Mouse (Mus musculus): ENCODE results near the gene Gdf9.

Gdf9 gene

DNA sequence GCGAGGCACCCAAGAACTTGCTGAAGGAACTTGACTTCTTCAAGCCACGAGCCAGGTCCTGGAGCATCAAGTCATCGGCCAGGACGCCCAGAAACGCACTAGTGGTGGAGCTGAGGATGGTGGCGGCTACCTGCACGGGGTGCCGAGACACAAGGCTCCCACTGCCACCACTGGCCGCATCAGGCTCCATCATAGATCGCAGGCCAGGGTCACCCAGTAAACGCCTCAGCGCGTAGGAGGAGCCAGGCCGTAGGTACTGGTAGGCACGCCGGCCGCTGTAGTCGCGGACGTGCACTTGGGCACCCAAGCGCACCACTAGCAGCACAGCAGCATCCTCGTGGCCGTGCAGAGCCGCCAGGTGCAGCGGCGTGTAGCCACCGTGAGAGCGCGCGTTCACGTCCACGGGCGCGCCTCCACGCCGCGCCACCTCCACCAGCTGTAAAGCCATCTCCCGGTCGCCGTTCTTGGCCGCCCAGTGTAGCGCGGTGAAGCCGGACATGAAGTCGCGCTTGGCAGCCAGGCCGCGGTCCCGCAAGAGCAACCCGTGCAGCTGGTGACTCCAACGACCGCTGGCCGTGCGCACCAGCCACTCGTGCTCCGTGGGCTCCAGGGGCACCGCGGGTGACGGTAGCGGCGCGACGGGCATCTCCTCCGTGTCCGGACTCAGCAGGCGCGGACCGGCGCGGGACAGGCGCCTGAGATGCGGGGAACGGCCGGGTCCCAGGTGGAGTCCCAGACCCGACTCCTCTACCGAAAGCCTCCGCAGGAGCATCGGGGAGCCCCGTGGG lies 47.8 kb downstream of the Gdf9 start:
- no peak for DNase-seq (ENCODE audit: low spot score)

DNA sequence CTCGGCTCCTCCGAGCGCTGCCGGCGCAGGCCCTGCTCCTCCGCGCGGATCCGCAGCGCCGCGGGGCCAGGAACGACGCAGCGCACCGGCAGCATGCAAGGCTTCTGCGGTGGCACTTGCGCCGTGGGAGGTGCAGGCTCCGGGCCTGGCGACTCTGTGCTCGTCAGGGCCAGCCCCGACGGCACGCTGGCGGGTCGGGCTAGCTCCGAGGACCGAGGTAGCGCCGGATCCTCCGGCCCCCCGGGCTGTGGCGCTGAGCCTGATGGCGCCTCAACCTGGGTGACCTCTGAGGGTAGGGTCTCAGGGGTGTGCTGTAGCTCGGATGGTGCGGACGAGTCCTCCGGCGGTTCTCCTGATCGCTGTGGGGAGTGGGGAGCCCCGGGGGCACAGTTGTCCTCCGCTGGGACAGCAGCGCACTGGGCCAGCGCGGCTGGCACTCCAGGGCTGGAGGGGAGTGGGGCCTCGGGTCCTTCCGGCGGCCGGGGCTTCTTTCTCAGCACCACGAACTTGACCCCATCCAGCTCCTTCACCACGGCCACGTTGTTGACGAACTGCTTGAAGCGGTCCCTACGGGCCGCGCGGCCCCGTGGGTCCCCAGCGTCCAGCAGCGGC lies 48.5 kb downstream of the Gdf9 start:
- no peak for DNase-seq (ENCODE audit: low spot score)

DNA sequence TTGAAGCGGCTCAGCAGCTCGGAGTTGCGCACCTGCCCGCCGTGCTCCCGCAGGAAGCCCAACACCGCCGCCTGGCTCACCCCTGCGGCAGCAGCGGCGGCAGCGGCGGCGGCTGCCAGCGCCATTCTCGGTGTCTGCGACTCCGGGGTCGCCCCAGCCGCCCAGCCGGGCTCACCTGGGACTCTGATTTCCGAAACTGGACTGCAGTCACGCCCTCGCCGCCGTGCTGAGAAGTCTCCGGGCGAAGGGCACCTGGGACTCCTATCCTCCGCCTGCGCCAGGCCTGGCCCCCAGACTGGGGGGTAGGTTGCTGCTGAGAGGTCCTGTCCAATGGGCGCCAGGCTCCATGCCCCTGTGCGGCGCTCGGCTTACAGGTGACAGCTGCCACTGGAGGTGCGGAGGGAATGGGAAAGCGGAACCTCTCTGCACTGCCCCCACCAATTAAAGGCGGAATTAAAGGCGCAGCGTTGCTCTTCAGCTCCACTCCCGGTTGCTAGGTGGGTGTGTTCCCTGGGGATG lies 49.0 kb downstream of the Gdf9 start, which contains the start of the genes Gm9945 and Sowaha:
TSS of gene Gm9945 (plus strand) at position 384 of the 519 bp plus-strand sequence.
TSS of gene Sowaha (minus strand) at position 492 of the 519 bp plus-strand sequence.
- no peak for DNase-seq (ENCODE audit: low spot score)

DNA sequence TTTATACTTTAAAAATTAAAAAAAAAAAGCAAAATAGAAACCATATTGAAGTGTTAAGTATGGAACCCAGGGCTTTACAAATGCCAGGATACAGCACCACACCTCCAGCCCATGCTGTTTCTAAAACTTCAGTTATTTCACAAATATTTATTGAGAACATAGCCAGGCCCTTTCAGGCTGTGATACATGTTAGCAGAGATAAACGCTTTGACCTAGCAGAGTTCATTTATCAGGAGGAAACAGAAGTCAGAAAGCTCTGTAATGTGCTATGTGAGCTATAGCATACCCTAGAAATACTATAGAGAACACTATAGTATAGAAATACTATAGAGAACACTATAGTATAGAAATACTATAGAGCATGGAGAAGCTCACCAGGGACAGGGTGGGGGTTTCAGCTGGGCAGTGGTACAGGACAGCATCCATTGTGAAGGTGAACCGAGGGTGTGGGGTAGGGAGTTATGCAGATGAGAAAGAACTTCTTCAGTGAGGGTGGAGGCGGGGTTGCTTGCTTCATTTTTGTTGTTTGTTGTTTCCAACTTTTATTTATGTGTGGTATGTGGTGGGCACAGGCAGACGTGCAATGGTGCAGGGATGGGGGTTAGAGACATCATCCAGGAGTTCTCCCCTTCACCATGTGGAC lies 50.4 kb downstream of the Gdf9 start:
- no peak for DNase-seq (ENCODE audit: low spot score)

DNA sequence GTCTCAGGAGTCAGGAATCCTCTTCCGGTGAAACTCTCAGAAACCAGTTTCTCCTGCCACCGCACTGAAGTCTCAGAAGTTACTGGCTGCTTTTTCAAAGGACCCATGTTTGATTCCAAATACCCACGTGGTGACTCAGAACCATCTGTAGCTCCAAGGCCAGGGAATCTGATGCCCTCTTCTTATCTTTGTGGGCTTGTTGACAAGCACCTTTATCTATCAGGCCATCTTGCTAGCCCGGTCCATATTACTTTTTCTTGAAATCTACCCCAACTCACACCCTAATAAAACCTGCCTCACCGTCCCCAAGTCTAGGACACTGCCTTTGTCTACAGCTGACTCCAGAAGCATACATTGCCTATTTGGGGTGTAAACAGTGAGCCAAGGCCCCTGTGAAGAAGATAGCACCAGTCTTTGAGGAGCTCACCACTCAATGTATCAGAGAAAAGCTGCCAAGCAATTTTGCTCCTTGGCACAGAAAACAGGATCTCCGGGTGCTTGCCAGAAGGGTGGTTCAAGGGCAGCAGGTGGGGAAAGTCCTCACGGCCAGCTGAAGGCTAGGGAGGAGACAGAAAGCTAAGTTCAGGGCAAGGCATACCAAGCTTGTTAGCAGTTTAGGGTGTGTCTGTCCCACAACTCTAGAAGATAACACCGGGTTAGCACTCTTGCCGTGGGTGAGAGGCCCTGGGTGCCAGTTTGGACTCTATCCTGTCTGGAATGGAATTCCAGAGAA lies 52.5 kb downstream of the Gdf9 start:
- no peak for DNase-seq (ENCODE audit: low spot score)

DNA sequence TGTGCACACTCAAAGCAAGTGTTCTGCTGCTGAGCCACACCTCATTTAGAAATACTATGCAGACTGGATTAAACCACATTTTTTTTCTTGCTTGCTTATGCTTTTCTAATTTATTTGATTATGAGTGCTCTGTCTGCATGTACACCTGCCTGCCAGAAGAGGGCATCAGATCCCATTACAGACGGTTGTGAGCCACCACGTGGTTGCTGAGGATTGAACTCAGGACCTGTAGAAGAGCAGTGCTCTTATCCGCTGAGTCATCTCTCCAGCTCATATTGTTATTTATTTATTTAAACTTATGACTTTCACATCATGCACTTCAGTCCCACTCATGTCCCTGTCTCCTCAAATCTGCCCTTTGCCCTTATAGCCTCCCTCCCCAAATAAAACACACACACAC lies 54.9 kb downstream of the Gdf9 start:
- no peak for DNase-seq (ENCODE audit: low spot score)

DNA sequence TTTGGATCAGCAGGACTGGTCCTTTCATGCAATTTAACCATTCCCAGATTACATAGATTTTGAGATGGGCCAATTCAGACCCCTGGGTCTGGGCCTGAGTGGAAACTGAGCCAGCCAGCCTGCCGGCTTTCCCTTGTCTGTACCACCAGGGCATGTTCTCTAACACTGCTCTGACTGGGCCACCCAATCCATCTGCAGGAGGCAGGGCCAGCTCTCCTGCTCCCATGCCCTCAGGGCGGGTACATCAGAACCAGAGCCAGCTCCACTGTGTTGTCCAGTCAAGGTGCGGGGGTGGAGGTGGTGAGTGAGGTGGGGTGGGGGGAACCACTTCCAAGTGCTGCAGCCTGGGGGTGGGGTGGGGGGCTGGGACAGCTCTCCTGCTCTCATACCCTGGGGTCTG lies 55.5 kb downstream of the Gdf9 start:
- DNase-seq (ENCODE audit: low spot score), result no peak

DNA sequence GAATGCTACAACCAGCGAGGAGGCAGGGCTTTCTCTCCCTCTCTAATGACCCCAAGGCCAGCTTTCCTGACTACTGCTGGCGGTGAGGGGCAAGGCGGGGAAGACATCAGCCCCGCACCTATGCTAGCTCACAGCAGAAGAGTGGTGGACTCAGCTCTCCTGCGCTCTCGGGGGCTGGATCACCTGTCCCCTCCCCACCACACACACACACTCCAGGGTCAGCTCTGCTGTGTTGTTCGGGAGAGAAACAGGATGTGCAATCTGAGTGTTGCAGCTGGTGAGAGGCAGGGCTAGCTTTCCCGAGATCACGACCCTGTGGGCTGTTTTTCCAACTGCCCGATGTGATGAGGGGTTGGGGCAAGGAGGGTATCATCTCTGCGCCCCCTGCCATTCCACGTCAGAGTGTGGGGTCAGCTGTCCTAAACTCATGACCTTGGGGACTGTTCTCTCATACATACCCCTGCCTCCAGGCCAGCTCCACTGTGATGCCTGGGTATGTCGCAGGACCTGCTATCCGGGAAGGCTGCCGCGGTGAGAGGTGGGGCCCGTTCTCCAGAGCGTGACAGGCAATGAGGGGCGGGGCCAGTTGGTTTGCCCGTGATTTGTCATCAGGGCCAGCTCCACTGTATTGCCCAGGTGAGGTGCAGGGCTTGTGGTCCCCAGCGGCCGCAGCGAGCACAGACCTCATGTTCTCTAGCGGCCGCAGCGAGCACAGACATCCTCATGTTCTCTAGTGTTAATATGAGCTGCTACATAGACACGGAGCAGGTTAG lies 56.2 kb downstream of the Gdf9 start:
- DNase-seq (ENCODE audit: low spot score), result no peak
